ENCODE assay signal across 20 mouse cellular contexts in the genomic region with DNA sequence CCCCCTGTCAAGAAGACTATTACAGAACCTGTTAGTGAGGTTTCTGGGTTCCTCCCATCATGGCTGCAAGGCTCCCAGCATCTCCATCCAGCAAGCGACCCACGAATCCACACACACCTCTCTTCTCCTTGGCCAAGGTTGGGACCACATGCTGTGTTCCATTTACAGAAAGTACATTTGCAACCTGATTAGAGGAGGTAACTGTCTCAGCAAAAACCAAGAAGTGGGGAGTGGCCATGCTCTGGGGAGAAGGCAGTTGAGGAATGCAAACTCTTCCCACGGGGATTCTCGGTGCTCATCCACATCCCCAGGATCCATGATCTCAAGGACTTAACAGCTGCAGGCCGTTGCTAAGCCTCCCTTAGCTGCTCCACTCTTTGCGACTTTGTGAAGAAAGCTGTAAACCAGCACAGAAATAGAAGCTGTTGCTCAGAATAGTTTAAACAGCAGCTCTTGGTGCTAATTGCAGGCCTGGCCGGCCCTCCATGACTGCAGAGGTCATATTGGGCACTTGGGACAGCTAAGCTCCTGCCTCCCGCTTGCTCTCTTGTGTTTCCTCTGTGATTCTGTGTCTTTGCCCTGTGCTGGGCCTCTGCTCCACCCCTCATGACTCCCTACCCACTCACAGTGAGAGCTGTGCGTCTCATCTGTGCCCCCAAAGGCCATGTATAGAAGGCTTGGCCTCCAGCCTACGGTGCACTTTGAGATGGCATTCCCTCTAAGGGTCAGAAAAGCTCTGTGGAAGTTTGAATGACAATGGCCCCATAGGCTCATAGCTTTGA. TPM values are rescaled to one million over a fixed set of nuclear protein-coding genes. Genes with fewer than 3 reads are reported as not detected.
A peak's percentile ranks its signal among the peaks of the same experiment; 100 is the strongest.
DNase-seq lines count a peak whose midpoint lies in the region; ATAC-seq and TF ChIP-seq lines count a peak whose summit lies in the region.
"Had no signal": no experiment of that assay in that cellular context is flagged by ENCODE, and none has a peak within 500 bp of the region (broad histone marks: within the 10 kb centered on the region; RNA-seq: fewer than 3 reads in every experiment).

No protein-coding gene starts in this region.

- no peaks in the 10 kb centered on the region for H3K27me3 ChIP-seq in liver, embryonic 13.5 days
- no peaks in the 10 kb centered on the region for H3K27me3 ChIP-seq in liver, embryonic 12.5 days (replicated peaks)
- no peaks in the 10 kb centered on the region for H3K27me3 ChIP-seq in limb, embryonic 14.5 days (ENCODE audit: control insufficient read depth, insufficient read depth, low read length)
- H3K27me3 ChIP-seq in midbrain, postnatal 0 days (ENCODE audit: insufficient read depth, low read length) = no peaks in the 10 kb centered on the region
- H3K27me3 ChIP-seq in forebrain, postnatal 0 days (ENCODE audit: insufficient read depth, low read length) = no peaks in the 10 kb centered on the region
- H3K27me3 ChIP-seq: forebrain, embryonic 15.5 days had no signal

- no peak overlapping the region for H3K4me2 ChIP-seq in liver, embryonic 13.5 days
- H3K4me2 ChIP-seq in liver, embryonic 12.5 days = no peak overlapping the region
- no peak overlapping the region for H3K4me2 ChIP-seq in limb, embryonic 14.5 days (replicated peaks; ENCODE audit: low read depth, low read length, severe bottlenecking)
- no peak overlapping the region for H3K4me2 ChIP-seq in midbrain, postnatal 0 days (ENCODE audit: low read depth, low read length, poor library complexity, severe bottlenecking)
- H3K4me2 ChIP-seq in forebrain, postnatal 0 days (ENCODE audit: low read depth) = no peak overlapping the region
- H3K4me2 ChIP-seq: forebrain, embryonic 15.5 days; lung, embryonic 14.5 days had no signal

- WGBS in liver, embryonic 13.5 days (ENCODE audit: insufficient replicate concordance) = 68% methylated on average over 10 of the region's 10 CpGs
- WGBS in liver, embryonic 12.5 days (ENCODE audit: insufficient replicate concordance) = 64% methylated on average over 10 of the region's 10 CpGs
- 54% methylated on average over 10 of the region's 10 CpGs for whole genome bisulfite sequencing in limb, embryonic 14.5 days
- WGBS in midbrain, postnatal 0 days = 82% methylated on average over 10 of the region's 10 CpGs
- WGBS in forebrain, postnatal 0 days = 85% methylated on average over 10 of the region's 10 CpGs

- no peak for TF ChIP-seq POLR2A in limb, embryonic 14.5 days (IDR thresholded peaks at IDR 0.05; ENCODE audit: borderline replicate concordance, extremely low read depth, insufficient read depth, insufficient read length)

- H3K9ac ChIP-seq in liver, embryonic 13.5 days = no peak overlapping the region
- no peak overlapping the region for H3K9ac ChIP-seq in liver, embryonic 12.5 days
- no peak overlapping the region for H3K9ac ChIP-seq in limb, embryonic 14.5 days (ENCODE audit: low read depth, low read length, severe bottlenecking)
- no peak overlapping the region for H3K9ac ChIP-seq in midbrain, postnatal 0 days (replicated peaks; ENCODE audit: low read length, poor library complexity, severe bottlenecking)
- H3K9ac ChIP-seq in forebrain, postnatal 0 days = no peak overlapping the region
- H3K9ac ChIP-seq: forebrain, embryonic 15.5 days; lung, embryonic 14.5 days had no signal

- no peak for ATAC-seq in liver, embryonic 13.5 days (ENCODE audit: low read depth)
- no peak for ATAC-seq in liver, embryonic 12.5 days
- ATAC-seq in limb, embryonic 14.5 days (ENCODE audit: low FRiP score, low read depth) = peak; percentile 53; the same call in 1 of the 2 replicates
- ATAC-seq in midbrain, postnatal 0 days (ENCODE audit: low FRiP score) = no peak
- no peak for ATAC-seq in forebrain, postnatal 0 days
- ATAC-seq: forebrain, embryonic 15.5 days had no signal

- H3K9me3 ChIP-seq in liver, embryonic 13.5 days (replicated peaks) = no peaks in the 10 kb centered on the region
- peaks cover 6% of the 10 kb centered on the region; the same call in 1 of the 2 replicates for H3K9me3 ChIP-seq in liver, embryonic 12.5 days (replicated peaks)
- H3K9me3 ChIP-seq in limb, embryonic 14.5 days (ENCODE audit: control insufficient read depth, low read length) = no peaks in the 10 kb centered on the region
- H3K9me3 ChIP-seq in midbrain, postnatal 0 days (ENCODE audit: low read length) = no peaks in the 10 kb centered on the region
- no peaks in the 10 kb centered on the region for H3K9me3 ChIP-seq in forebrain, postnatal 0 days (ENCODE audit: low read length)
- H3K9me3 ChIP-seq: forebrain, embryonic 15.5 days had no signal

- intact Hi-C loops in gastrocnemius, adult 2 months (cut with DNase I) = no loop called here

- H3K4me1 ChIP-seq in liver, embryonic 13.5 days (replicated peaks) = no peaks in the 10 kb centered on the region; the same call in 1 of the 2 replicates
- no peaks in the 10 kb centered on the region for H3K4me1 ChIP-seq in liver, embryonic 12.5 days
- H3K4me1 ChIP-seq in limb, embryonic 14.5 days (ENCODE audit: control insufficient read depth, insufficient read depth, low read length) = peaks cover 5% of the 10 kb centered on the region; the same call in 1 of the 2 replicates
- H3K4me1 ChIP-seq in midbrain, postnatal 0 days (ENCODE audit: insufficient read depth, low read length) = no peaks in the 10 kb centered on the region
- H3K4me1 ChIP-seq in forebrain, postnatal 0 days (ENCODE audit: insufficient read depth) = no peaks in the 10 kb centered on the region
- H3K4me1 ChIP-seq: forebrain, embryonic 15.5 days had no signal

- no peak for TF ChIP-seq CTCF in gastrocnemius, adult 2 months (IDR thresholded peaks at IDR 0.05)
- TF ChIP-seq CTCF in midbrain, postnatal 0 days (IDR thresholded peaks at IDR 0.05) = no peak
- TF ChIP-seq CTCF in forebrain, postnatal 0 days (IDR thresholded peaks at IDR 0.05; ENCODE audit: low read depth) = no peak

- peaks cover 18% of the 10 kb centered on the region for H3K36me3 ChIP-seq in liver, embryonic 13.5 days
- peaks cover 19% of the 10 kb centered on the region for H3K36me3 ChIP-seq in liver, embryonic 12.5 days
- peaks cover 10% of the 10 kb centered on the region; the same call in 1 of the 2 replicates for H3K36me3 ChIP-seq in limb, embryonic 14.5 days (ENCODE audit: control insufficient read depth, insufficient read depth, low read length)
- peaks cover 10% of the 10 kb centered on the region for H3K36me3 ChIP-seq in midbrain, postnatal 0 days (ENCODE audit: insufficient read depth, low read length)
- peaks cover 13% of the 10 kb centered on the region for H3K36me3 ChIP-seq in forebrain, postnatal 0 days (ENCODE audit: insufficient read depth)

- H3K4me3 ChIP-seq in gastrocnemius, adult 2 months = no peak overlapping the region
- H3K4me3 ChIP-seq in liver, embryonic 13.5 days (replicated peaks) = no peak overlapping the region
- no peak overlapping the region for H3K4me3 ChIP-seq in liver, embryonic 12.5 days
- H3K4me3 ChIP-seq in limb, embryonic 14.5 days (replicated peaks; ENCODE audit: low read length) = no peak overlapping the region
- H3K4me3 ChIP-seq in midbrain, postnatal 0 days (ENCODE audit: low read depth, low read length) = no peak overlapping the region
- H3K4me3 ChIP-seq in forebrain, postnatal 0 days (ENCODE audit: low read depth, low read length) = no peak overlapping the region
- H3K4me3 ChIP-seq: erythroblast, embryonic 14.5 days; forebrain, embryonic 15.5 days; left cerebral cortex, adult 2 months had no signal

- DNase-seq in gastrocnemius, adult 2 months = peak; percentile 31
- DNase-seq in gastrocnemius, adult 18-20 months (ENCODE audit: low spot score) = no peak
- DNase-seq in liver, embryonic 13.5 days = no peak
- DNase-seq in limb, embryonic 14.5 days (ENCODE audit: low spot score) = no peak
- no peak for DNase-seq in midbrain, postnatal 0 days (ENCODE audit: low spot score)
- no peak for DNase-seq in left cerebral cortex, adult 18-20 months (ENCODE audit: low spot score in 2 of 2)
- DNase-seq in forebrain, postnatal 0 days = no peak
- DNase-seq: adrenal gland, adult 8-10 months; cerebellum, adult 8-10 months; gastrocnemius, postnatal 10 days; kidney, adult 8-10 months; kidney, postnatal 4 days; liver; lung, embryonic 14.5 days; midbrain, embryonic 14.5 days; right cerebral cortex, postnatal 4 days had no signal

- peak overlapping the region; percentile 88 for H3K27ac ChIP-seq in gastrocnemius, adult 2 months
- 0 out of 2 replicates have a peak overlapping the region, but pooled peaks have one; percentile 21 for H3K27ac ChIP-seq in liver, embryonic 13.5 days
- H3K27ac ChIP-seq in liver, embryonic 12.5 days = no peak overlapping the region
- no peak overlapping the region; the same call in none of the 2 replicates for H3K27ac ChIP-seq in limb, embryonic 14.5 days (replicated peaks; ENCODE audit: low read depth, low read length)
- H3K27ac ChIP-seq in midbrain, postnatal 0 days (ENCODE audit: low read depth, low read length) = no peak overlapping the region
- H3K27ac ChIP-seq in forebrain, postnatal 0 days (ENCODE audit: low read depth, low read length) = no peak overlapping the region
- H3K27ac ChIP-seq: forebrain, embryonic 15.5 days; left cerebral cortex, adult 2 months had no signal

RNA-seq across cellular contexts. Expression of gene Lin9, which starts 34.0 kb away (rescaled TPM):
- 1 to 10 TPM; 2.5 to 3.1 TPM for total RNA-seq in gastrocnemius, adult 2 months (2021)
- 1 to 10 TPM; 2.7 to 3.3 TPM for total RNA-seq in gastrocnemius, adult 18-20 months (2021)
- polyA plus RNA-seq in liver, embryonic 13.5 days (2015; fragmentation: Nextera tagmentation; extraction: Ambion mirVana) = 10.4 and 14.2 TPM in 2 replicates
- polyA plus RNA-seq in liver, embryonic 12.5 days (2016; fragmentation: Nextera tagmentation; extraction: Ambion mirVana) = 17.5 and 18.9 TPM in 2 replicates
- 10.8 and 14.8 TPM in 2 replicates for polyA plus RNA-seq in limb, embryonic 14.5 days (2012; rRNA removed)
- polyA plus RNA-seq in limb, embryonic 14.5 days (2014; fragmentation: Nextera tagmentation; extraction: Ambion mirVana) = 15.6 and 16.1 TPM in 2 replicates
- 8.3 and 11.2 TPM in 2 replicates for total RNA-seq in midbrain, postnatal 0 days (2014; rRNA removed)
- 3.4 and 4.1 TPM in 2 replicates for polyA plus RNA-seq in midbrain, postnatal 0 days (2015; fragmentation: Nextera tagmentation; extraction: Ambion mirVana)
- total RNA-seq in left cerebral cortex, adult 18-20 months (2021) = 1 to 10 TPM; 3.3 to 3.7 TPM
- total RNA-seq in forebrain, postnatal 0 days (2014; rRNA removed) = 9.0 and 11.7 TPM in 2 replicates
- 3.6 and 4.2 TPM in 2 replicates for polyA plus RNA-seq in forebrain, postnatal 0 days (2015; fragmentation: Nextera tagmentation; extraction: Ambion mirVana)

RNA-seq across cellular contexts. Expression of gene Parp1, which starts 38.3 kb away (rescaled TPM):
- total RNA-seq in gastrocnemius, adult 2 months (2021) = 10 to 100 TPM; 58.1 to 71.3 TPM
- total RNA-seq in gastrocnemius, adult 18-20 months (2021) = 10 to 100 TPM; 57.0 to 64.2 TPM
- polyA plus RNA-seq in liver, embryonic 13.5 days (2015; fragmentation: Nextera tagmentation; extraction: Ambion mirVana) = 76.4 and 86.0 TPM in 2 replicates
- 111 and 115 TPM in 2 replicates for polyA plus RNA-seq in liver, embryonic 12.5 days (2016; fragmentation: Nextera tagmentation; extraction: Ambion mirVana)
- polyA plus RNA-seq in limb, embryonic 14.5 days (2012; rRNA removed) = 89.0 and 107 TPM in 2 replicates
- 108 and 113 TPM in 2 replicates for polyA plus RNA-seq in limb, embryonic 14.5 days (2014; fragmentation: Nextera tagmentation; extraction: Ambion mirVana)
- 65.9 and 66.3 TPM in 2 replicates for total RNA-seq in midbrain, postnatal 0 days (2014; rRNA removed)
- polyA plus RNA-seq in midbrain, postnatal 0 days (2015; fragmentation: Nextera tagmentation; extraction: Ambion mirVana) = 43.0 and 43.2 TPM in 2 replicates
- 10 to 100 TPM; 81.9 to 88.2 TPM for total RNA-seq in left cerebral cortex, adult 18-20 months (2021)
- total RNA-seq in forebrain, postnatal 0 days (2014; rRNA removed) = 92.2 and 95.3 TPM in 2 replicates
- 51.6 and 57.5 TPM in 2 replicates for polyA plus RNA-seq in forebrain, postnatal 0 days (2015; fragmentation: Nextera tagmentation; extraction: Ambion mirVana)

Comparison
In these comparisons a context has a peak if more than half of its experiments do, and no peak if none do; other contexts are left out.
1. H3K27ac ChIP-seq: peak in gastrocnemius, adult 2 months (single experiment) and liver, embryonic 13.5 days (single experiment); none in liver, embryonic 12.5 days (single experiment), limb, embryonic 14.5 days (single experiment), midbrain, postnatal 0 days (single experiment) and forebrain, postnatal 0 days (single experiment).